Mouse (Mus musculus): ENCODE data around the gene Zc3h12d. TPM values are rescaled to one million over a fixed set of nuclear protein-coding genes. Genes with fewer than 3 reads are reported as not detected.

The Zc3h12d gene
- polyA plus RNA-seq (2012; rRNA removed), result 1.2 and 1.4 TPM in 2 replicates

DNA sequence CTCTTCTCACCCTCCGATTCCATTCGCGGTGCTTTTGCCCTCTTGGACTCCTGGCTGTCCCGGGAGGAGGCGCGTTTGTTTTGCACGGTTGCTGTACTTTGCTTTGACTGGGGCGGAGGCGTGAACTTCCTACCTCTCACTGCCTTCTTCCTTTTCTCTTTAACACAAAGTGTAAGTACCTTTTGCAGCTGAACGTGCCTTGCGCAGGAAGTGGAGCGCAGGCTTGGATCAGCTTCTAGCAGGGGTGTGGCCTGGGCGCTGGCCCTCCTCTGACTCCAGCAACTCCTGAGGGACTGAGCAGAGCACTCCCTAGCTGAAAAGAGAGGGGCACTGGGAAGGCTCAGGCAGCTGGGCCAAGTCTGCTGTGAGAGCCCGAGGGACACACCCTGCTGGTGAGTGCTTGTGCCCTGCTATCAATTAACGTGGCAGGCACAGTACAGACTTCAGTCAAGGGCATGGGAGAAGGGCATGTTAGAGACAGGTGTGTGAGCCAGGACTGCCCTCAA, at the start of gene Zc3h12d:
Gene Zc3h12d (plus strand): TSS at position 300 of the 506 bp plus-strand sequence.
- DNase-seq (ENCODE audit: low read depth), result no peak

DNA sequence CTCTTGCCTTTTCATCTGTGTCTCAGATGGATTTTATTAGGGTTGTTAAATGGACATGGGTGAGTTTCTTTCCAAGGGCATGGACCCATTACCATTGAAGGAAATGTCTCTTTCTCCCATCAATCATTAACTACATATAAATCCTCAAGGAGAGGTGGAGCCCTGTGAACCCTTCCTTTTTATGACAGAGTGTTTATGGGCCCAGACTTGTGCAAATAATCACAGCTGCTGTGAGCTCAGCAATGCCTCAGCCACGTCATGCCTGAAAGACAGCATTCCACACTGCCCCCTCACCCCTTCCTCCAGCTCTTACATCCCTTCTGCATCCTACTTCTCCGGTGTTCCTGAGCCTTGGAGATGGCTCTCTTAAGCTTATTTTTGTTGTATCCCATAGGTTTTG, 45.0 kb upstream of the Zc3h12d start:
- no peak for DNase-seq (ENCODE audit: low read depth)

DNA sequence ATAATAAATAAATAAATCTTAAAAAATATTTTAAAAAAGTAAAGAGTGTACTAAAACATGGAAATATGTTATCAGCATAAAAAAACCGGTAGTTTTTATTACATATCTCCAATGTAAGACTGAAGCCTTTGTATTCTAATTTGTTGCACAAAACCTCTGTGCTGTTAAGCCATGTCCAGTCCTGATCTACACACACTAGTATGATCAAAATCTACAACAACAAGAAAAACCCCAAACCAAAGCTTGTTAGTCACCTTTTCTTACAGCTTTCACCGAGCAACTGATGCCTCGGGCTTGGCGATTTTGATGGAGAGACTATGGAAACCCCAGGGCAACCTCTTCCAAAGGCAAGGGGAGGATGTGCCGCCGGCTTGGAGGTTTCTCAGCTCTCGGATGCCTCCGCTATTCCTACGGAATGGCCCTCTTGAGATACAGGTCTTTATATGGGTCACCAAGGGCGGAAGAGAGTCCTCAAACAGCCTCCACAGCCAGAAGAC, 40.0 kb upstream of the Zc3h12d start:
- DNase-seq (ENCODE audit: low read depth), result no peak

DNA sequence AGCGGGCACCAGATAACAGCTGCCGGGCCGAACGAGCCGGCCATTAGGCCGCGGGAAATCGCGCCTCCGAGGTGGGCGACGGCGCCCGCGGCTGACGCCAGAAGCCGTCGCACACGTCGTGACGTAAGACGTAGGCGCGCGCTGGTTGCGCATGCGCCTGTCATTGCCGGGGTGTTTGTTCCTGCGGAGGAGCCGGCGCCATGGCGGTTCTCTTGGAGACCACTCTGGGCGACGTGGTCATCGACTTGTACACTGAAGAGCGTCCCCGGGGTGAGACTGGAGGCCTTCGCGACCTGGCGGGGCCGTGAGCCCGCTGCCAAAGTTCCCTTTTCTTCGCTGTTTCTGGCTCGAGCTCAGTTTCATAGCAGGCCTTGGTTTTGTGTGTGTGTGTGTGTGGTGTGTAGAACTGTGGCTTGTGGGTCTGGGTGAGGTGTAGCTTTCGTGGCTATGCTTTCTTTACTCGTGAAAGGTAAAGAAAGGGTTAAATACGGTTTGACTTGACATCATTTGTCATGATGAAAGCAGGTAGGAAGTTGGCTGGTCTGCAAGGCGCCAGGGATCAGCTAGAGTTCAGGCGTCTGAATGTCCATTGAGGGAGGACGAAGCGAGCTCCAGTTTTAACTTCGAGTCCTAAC, 39.4 kb upstream of the Zc3h12d start, which contains the start of the genes Ginm1 and Ppil4:
Gene Ginm1 (minus strand): TSS at position 74 of the 635 bp plus-strand sequence.
Gene Ppil4 (plus strand): TSS at position 141 of the 635 bp plus-strand sequence.
- no peak for DNase-seq (ENCODE audit: low read depth)

DNA sequence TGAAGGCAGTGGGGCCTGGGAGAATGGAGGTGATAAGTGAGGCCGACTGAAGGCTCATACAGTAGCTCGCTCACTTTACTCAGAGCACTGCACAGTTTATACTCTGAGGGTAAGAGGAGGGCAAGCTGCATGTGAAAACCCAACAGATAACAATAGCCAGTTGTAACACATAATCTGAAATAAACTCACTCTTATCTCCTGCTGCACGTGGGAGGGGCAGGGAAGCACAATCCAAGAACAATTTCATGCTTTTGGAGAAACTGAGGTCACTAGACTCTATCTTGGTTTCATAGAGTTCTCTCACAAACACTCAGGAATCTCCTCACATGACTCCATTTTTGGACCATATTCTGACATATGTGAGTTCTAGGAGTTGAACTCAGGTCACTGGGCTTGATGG, 31.0 kb upstream of the Zc3h12d start:
- no peak for DNase-seq (ENCODE audit: low read depth)

DNA sequence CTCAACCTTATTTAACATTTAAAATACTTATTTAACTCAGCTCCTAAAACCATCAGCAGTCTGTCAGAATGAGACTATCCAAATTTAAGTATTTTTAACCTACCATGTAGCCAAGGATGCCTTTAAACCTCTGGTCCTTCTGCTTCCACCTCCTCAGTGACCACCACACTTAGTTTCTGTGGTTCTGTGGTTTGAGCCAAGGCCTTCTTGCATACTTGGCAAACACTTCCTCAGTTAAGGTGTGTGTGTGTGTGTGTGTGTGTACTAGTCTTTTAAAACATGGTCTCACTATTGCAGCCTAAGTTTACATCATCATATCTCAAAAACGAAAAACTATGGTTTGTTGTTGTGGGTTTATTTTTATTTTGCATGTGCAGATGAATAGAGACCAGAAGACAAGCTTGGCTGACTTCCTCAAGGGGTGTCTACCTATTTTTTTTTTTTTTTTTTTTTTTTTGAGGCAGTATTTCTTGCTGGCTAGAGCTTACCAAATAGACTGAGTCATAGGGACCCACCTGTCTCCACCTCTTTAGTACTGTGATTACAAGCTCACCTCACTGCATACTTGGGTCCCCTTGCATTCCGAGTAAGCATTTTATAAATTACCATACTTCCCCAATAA, 29.6 kb upstream of the Zc3h12d start:
- no peak for DNase-seq (ENCODE audit: low read depth)

DNA sequence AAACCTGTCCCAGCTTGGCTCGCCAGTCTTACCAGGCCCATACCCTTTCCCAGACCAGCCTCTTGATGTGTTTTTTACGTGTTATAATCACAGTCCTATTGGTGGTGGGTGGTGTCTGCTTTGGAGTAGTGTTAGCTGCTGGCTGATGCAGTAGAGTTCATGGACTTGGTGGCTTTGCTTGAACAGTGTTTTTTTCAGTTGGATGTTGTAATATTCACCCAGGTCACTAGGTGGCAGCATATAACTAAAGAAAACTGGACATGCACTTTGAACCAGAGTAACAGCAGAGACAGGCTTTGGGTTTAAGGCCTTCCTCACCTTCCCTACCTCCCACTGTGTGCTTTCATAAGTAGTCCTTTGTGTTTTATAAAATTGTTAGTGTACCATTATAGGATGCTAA, 22.3 kb upstream of the Zc3h12d start:
- DNase-seq (ENCODE audit: low read depth), result no peak

DNA sequence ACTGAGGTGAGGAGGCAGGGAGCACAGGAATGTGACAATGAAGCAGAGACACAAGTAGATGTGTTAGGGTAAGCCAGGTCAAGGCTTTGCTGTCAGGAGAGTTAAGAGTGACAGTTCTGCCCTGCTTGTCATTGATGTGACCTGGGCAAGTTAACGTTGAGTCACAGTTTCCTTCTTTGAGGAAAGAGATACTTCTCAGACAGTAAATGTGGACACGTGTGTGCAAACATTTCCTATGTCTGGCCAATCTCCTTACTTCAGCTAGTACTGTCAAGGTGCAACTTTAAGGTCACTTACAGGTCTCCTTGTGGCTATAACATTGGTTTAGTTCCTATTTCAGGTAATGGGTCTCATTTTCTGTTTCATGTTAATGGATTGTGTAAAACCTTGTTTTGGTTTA, 15.8 kb upstream of the Zc3h12d start:
- DNase-seq (ENCODE audit: low read depth), result no peak

DNA sequence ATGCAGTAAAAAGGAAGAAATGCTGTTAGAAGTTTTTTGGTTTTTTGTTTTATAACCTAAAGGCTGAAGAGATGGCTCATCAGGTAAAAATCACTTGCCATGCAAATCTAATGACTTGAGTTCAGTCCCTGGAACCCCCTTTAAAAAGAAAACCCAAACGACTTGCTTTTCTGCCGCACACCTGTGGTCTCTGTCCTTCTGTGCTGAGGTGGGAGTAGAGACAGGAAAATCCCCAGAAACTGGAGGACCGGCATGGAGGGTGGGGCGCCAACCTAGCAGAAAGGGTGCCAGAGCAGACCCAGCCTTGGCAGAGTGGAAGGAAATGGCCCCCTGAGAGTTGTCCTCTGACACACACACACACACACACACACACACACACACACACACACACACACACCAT, 13.6 kb upstream of the Zc3h12d start:
- no peak for DNase-seq (ENCODE audit: low read depth)

DNA sequence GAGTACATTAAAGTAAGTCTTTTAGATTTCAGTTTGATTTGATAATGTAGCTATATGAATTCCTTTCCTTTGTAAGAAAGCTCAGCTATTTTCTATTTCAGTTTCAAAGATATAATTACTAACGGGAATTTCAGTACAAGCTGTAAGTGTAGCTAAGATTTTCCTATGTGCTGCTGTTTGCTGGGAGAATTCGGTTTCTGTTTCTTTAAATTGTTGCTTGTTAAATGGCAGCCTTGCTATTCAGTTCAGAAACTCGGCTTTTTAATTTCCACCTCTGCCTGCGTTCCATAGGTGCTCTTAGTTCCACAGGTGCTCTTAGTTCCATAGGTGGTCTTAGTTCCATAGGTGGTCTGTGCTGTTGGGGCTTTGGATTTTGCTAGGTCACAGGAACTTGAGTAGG, 13.1 kb upstream of the Zc3h12d start:
- DNase-seq (ENCODE audit: low read depth), result no peak

DNA sequence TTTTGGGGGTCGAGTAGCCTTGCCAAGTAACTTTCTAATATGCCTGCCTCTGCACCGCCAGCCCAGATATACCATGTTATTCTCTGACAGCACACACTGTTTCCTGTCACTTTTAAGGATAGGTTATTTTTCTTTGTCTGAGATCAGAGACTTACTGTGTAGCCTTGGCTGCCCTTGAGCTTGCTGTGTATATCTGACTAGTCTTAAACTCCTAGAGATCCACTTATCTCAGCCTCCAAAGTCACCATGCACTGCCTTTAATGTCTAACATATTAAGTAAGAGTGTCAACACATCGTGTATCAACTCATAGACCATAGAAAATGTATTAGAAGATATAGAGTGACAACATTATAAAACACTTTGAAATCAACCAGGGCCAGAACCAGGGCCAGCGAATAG, 12.7 kb upstream of the Zc3h12d start:
- no peak for DNase-seq (ENCODE audit: low read depth)

DNA sequence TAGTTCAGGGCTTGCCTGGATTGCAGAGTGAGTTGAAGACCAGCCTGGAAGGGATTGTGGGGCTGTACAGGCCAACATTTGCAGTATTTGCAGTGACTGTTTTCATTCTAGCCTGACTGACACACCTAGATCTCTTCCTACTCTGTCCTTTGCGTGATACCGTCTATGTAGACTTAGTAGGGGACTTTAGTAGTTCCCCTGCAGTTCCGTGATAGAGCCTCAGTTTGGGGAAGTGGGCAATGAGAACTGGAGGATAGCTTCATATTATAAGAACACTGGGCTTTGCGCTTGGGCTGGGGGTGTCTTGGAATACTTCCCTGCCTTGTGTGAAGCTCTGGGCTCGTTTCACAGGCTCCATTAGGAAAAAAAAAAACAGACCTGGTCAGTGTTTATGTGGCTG, 12.1 kb upstream of the Zc3h12d start:
- DNase-seq (ENCODE audit: low read depth), result no peak

DNA sequence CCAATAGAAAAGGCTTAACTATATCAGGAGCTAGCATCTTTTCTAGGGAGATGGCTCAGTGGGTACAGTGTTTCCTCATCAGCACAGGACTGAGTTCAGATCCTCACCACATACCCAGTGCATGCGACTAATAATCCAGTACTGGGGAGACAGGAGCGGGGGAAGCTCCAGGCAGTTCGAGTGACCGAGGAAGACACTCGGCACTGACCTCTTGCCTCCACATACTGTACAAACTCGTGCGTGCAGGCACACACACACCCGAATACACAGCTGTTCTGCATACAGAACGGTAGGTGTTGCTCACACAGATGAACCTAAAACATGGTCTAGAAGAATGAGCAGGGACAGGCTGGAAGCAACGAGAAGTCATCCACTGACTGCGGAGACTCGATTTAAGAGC, 10.3 kb upstream of the Zc3h12d start:
- DNase-seq (ENCODE audit: low read depth), result no peak

DNA sequence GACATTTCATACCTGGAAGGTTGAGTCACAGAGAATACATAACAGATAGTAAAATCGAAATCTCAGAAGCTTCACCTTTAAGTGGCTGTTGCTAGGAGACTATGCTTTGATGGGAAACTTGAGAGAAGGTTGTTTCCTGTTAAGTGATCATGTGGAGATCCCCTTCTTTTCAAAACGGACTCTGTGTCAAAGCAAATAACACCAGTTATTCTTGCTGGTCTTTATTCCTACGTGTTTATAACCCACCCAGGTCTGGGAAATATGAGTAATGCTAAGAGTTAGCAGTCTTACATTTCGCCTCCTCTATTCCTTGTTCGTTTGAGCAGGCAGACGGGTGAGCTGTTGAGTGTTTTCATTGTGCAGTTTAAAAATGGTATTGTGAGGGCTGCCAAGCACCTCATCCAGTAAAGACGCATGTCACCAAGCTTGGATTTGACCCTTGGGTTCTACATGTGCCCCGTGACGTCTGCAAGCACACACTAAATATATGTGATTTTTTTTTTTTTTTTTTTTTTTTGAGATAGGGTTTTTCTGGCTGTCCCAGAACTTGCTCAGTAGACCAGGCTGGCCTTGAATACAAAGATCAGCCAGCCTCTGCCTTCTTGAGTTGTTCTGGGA, 7.5 kb upstream of the Zc3h12d start:
- DNase-seq (ENCODE audit: low read depth), result no peak

DNA sequence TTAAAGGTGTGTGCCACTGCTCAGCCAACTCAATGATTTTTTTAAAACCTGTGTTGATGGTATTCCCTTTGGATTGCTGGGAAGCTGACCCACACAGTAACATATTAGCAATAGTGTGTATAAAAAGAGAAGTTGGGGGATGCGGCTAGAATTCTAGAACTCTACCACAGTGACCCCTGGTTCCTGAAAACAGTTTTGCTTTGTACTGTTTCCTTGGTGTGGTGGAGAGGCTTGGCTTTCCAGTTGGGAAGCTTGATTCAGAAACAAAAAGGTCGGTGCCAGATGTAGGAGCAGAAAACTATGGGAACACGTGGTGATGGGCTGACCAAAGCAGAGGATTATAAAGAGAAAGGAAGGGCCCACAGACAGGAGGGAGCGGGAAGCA, 7.0 kb upstream of the Zc3h12d start:
- no peak for DNase-seq (ENCODE audit: low read depth)

DNA sequence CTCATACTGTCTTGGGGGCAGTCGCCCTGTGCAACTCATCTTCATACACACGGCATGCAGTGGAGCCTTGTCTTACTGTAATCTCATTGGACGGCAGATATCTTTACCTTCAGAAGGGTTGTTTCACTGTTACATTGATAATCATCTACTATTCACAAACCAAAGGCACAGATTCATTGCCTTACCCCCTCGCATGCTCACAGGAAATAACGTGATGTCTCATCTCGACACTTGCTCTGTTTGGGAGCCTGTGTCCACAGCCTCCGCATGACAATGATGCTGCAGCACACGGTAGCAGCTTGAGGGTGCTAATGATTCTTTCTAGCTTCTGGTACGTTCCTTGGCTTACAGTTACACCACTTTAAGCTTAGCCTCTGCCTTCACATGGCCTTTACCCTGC, 6.2 kb upstream of the Zc3h12d start:
- DNase-seq (ENCODE audit: low read depth), result no peak

DNA sequence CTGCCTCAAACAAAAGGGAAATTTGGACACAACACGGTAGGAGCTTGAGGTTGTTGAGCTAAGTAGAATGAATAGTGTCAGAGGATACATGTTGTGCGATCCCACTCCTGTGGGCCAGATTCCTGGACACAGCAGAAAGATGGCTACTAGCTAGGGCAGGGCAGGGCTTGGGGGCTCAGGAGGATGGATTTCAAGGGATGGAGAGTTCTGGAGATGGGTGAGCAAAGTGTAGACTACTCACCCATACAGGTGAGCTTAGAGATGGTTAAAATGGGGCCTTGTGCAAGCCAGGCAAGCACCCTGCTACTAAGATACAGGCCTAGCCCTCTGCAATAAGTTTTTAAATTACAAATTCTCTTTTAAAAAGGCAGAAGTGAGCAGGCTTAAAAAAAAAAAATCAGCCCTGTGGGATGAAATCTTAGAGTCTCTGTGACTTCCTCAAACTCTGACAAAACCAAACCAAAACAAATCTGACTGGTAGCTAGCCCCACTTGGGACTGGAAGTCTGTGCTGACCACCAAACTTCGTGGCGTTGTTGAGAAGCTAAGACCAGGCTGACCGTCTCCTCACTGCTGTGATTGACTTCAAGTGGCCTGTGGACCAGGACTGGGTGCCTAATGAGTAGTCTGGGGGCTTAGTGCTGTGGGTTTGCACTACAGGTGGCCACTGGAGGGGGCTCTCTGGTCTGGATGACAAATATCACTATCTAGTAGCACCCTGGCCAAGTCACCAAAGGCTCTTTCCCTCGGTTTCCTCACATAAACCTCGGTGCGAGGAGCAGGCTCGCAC, 1.3 kb downstream of the Zc3h12d start:
- DNase-seq (ENCODE audit: low read depth), result no peak

DNA sequence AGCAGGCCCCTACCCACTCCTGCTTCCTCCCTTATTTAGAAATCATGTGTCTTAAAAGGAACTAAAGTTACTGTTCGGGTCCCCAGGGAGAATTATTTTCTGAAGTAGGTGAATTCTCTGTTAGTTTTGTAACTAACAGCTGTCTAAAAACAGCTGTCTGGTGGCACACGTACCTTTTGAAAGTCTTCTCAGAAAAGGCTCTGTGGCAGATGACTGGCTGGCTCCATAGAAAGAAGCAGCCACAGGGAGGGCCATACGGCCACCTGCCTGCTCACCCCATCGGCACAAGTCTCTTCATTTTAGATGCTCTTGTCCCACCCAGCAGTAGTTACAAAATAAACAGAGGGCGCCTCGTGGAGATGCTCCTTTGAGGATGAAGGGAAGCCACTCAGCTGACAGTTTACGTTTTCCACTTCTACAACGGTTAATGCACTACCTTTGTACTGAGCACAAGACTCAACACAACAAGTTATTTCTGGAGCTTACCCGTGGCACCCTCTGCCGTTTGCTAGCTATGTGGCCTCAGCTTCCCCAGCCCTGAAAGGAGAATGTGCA, 2.5 kb downstream of the Zc3h12d start:
- DNase-seq (ENCODE audit: low read depth), result no peak

DNA sequence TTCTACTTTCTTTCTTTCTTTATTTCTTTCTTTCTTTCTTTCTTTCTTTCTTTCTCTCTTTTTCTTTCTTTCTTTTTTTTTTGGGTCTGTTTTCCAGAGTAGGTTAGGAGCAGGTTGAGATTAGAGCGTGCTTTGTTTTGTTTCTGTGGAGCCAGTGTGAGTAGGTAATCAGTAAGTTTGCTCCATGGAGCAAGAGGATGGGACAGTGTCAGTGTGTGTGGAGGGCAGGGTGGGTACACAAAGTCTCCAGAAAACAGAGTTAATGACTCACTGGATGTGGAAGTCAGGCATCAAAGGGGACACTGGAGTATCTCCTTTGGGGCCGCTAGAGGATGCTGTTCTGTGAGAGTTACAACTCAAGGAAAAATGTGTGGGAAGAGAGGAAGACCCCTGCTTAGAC, 4.6 kb downstream of the Zc3h12d start:
- DNase-seq (ENCODE audit: low read depth), result no peak

DNA sequence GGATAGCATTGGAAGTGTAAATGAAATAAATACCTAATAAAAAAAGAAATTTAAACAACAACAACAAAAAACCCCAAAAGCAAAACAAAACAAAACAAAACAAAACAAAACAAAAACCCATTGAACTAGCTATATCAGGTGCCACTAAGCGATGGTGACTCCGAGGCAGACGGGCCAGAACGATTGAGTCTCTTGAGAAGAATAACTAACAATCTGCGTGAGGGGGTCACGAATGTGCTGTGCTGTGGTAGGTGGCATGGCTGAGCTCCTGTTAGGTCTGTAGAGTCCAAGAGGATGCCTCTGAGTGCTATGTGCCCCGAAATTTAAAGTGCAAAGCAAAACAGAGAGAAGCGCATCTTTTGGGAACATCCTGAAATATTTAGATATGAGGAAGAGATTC, 5.2 kb downstream of the Zc3h12d start:
- DNase-seq (ENCODE audit: low read depth), result no peak

DNA sequence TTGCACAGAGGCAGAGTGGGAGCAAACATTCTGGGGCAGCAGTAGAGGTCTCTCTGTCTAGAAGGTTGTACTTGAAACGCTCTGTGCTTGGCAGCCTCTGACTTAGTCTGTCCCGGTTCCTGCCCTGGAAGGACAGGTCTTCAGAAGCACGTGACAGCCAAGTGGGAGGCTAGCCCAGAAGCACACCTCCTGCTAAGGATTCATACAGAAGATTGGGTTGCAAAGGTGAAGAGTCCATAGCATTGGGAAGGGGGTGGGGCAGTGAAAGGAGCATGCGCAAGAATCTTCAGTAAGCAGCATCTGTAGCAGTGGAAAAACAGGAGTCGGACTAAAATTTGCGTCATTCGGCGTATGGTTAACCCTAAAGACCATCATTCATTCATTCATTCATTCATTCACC, 5.8 kb downstream of the Zc3h12d start:
- no peak for DNase-seq (ENCODE audit: low read depth)

DNA sequence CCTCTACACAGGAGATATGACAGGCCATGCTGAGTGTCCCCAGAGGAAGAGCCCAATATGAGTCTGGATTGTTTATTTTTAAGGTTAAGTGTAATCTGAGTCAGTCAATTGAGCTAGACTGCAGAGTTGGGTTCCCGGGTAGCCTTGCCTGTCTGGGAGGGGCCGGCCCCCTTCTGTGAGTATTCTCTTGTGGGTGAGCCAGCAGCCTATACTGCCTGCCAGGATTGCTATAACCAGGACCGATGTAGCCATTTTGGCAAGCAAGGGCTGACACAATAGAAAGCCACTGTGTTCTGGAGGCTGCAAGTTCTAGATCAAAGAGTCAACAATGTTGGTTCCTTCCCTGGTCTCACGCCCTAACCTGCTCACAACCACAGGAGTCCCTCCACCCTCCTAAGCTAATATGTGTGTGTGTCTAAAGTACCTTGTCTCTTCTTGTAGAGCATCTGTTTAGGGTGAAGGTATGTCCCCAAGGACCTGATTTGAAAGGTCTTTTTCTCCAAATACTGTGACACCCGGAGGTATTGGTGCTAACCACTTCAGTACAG, 6.7 kb downstream of the Zc3h12d start:
- DNase-seq (ENCODE audit: low read depth), result no peak

Measured in gonadal fat pad, adult 2 months (tissue).